Mouse (Mus musculus) megakaryocyte, embryonic 14.5 days (primary cell): ENCODE results near the gene Dpf2.

Experiments used
- FLI1 ChIP-seq: IDR thresholded peaks from 2 replicates; pipeline ENCODE4 v1.6.1; 2012; ENCODE audit warnings: low read length, inconsistent platforms, mixed read lengths
- GATA1 ChIP-seq: IDR thresholded peaks from 3 replicates; pipeline ENCODE4 v1.6.1; 2012; ENCODE audit warnings: mixed read lengths, low read length, inconsistent platforms, borderline replicate concordance

GRCm38 (mm10) chr19:5856604-5857003 lies 56.2 kb downstream of the Dpf2 start:
- TF ChIP-seq GATA1, result no peak
- TF ChIP-seq FLI1, result no peak
